Mouse (Mus musculus) liver, embryonic 12.5 days (tissue): ENCODE results near the gene Acox1. TPM values are rescaled to one million over a fixed set of nuclear protein-coding genes. Genes with fewer than 3 reads are reported as not detected.

Source experiments
- polyA plus RNA-seq: library from polyadenylated mRNA; unstranded; fragments of >200 nt; fragmentation: Nextera tagmentation; extraction: Ambion mirVana; gene quantifications from 2 replicates; pipeline ENCODE4 v1.2.1, GENCODE M21; 2016

Acox1 gene
- polyA plus RNA-seq, 1 experiment from 2014 or later: 15.3 TPM

Other genes with a start within 250 kb of the Acox1 start
- gene Itgb4, start 224.3 kb downstream of the Acox1 start, polyA plus RNA-seq: 0.31 and 0.44 TPM in 2 replicates
- 187 and 200 TPM in 2 replicates for gene Galk1, start 186.3 kb downstream of the Acox1 start, polyA plus RNA-seq
- 816 and 835 TPM in 2 replicates for gene H3f3b, start 171.1 kb downstream of the Acox1 start, polyA plus RNA-seq
- 18.7 and 20.2 TPM in 2 replicates for gene Unk, start 168.7 kb downstream of the Acox1 start, polyA plus RNA-seq
- gene Unc13d, start 121.1 kb downstream of the Acox1 start, polyA plus RNA-seq: 48.9 and 50.1 TPM in 2 replicates
- gene Wbp2, start 112.0 kb downstream of the Acox1 start, polyA plus RNA-seq: 76.4 and 77.8 TPM in 2 replicates
- 6.2 TPM in 2 replicates for gene Trim47, start 71.8 kb downstream of the Acox1 start, polyA plus RNA-seq
- 1.7 and 2.0 TPM in 2 replicates for gene Trim65, start 67.9 kb downstream of the Acox1 start, polyA plus RNA-seq
- gene Mrpl38, start 60.2 kb downstream of the Acox1 start, polyA plus RNA-seq: 76.7 and 81.5 TPM in 2 replicates
- 14.3 and 15.0 TPM in 2 replicates for gene Fbf1, start 30.9 kb downstream of the Acox1 start, polyA plus RNA-seq
- 43.4 and 44.0 TPM in 2 replicates for gene Ten1, start 190 bp downstream of the Acox1 start, polyA plus RNA-seq
- 0.30 and 0.31 TPM in 2 replicates for gene Evpl, start 39.0 kb upstream of the Acox1 start, polyA plus RNA-seq
- gene Srp68, start 75.2 kb upstream of the Acox1 start, polyA plus RNA-seq: 66.4 and 66.8 TPM in 2 replicates
- not detected in 2 replicates for gene Galr2, start 81.9 kb upstream of the Acox1 start, polyA plus RNA-seq
- 29.7 and 31.8 TPM in 2 replicates for gene Exoc7, start 108.2 kb upstream of the Acox1 start, polyA plus RNA-seq
- 1.2 and 1.4 TPM in 2 replicates for gene Foxj1, start 136.4 kb upstream of the Acox1 start, polyA plus RNA-seq
- gene Rnf157, start 214.0 kb upstream of the Acox1 start, polyA plus RNA-seq: 2.9 and 4.3 TPM in 2 replicates
- gene Ubald2, start 235.0 kb upstream of the Acox1 start, polyA plus RNA-seq: 32.3 and 32.6 TPM in 2 replicates